Mouse (Mus musculus): ENCODE measurements around the gene Atg14.

- no peak for TF ChIP-seq CTCF (IDR thresholded peaks at IDR 0.05; ENCODE audit: extremely low read depth, insufficient read depth, insufficient read length, insufficient replicate concordance)
- TF ChIP-seq POLR2A (IDR thresholded peaks at IDR 0.05; ENCODE audit: low read depth, low read length): no peak
These were observed 49.5 kb downstream of the Atg14 start for GRCm38 (mm10) chr14:47520751-47521449.

Data from spleen, adult 2 months (tissue).